Mouse (Mus musculus) right cerebral cortex, postnatal 4 days (tissue): ENCODE measurements around the gene Nat9.

Source experiments
- DNase-seq: peaks from one replicate; pipeline ENCODE4 v3.0.0-alpha.2; 2022

The Nat9 gene

GRCm38 (mm10) chr11:115187693-115188092 is at the start of gene Nat9:
TSS of gene Nat9 (minus strand) at chr11:115187859.
- no peak for DNase-seq

GRCm38 (mm10) chr11:115236570-115236969 is 48.9 kb upstream of the Nat9 start:
- no peak for DNase-seq

DNA sequence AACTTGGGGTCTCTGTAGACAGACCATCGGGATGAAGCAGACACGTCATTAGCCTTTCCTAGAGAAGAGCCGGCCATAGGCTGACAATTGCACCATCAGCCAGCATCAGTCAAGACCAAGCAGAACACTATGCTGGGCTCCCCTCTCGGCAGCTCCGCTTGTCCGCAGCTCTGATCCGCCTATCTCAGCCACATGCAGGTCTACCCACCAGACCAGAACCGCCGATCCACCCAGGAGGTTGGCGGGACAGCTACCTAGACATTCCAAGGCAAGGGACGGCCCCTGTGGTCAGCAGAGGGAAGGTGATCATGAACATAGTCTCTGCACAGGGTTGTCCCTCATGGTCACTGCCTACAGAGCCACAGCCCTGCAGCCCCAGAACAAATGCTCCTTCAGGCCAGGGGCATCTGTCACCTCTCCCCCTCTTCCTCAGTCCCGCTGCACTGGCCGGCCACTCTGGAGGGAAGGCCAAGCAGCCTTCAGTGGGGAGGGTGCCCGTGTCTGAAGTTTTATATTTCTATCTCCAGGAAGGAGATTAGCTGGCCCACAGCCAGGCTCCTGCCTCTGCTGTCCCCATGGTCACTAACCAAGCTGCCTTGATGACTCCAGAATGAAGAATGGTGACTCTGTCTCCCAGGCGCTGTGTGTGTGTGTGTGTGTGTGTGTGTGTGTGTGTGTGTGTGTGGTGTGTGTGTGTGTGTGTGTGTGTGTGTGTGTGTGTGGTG is 46.8 kb upstream of the Nat9 start:
- DNase-seq: no peak

DNA sequence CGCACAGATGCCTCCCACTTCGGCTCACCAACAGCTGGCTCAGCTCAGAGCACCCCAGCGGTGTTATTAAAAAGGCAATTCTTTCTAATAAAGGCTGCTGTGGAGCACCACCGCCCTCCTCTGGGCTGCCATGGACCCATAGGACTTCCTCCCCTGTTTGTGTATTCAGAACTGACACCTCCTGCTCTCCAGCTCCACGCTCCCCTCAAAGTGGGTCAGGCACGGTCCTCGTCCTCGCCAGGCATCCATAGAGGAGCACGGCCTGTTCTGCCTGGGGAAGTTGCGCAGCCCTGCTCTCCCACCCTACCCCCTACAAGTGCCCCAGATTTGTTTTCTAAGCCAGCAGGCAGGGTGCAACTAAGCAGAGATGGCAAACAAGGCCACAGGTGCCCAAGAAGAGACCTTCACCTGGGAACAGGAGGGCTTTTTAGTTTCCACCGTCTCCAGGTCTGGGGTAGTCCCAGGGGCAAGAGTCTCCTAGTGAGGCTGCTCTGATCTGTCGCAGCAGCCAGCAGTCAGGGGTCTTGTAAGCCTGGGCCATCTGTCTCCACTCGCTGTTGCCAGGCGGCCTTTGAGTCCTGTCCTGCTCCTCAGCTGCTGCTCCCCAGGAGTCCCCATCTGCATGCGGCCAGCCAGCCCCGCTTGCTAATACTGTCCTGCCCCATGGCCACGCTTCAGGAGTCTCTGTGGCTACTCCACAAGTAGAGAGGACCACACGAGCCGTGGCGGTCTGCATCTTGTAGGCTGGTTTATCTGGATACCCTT is 46.0 kb upstream of the Nat9 start:
- DNase-seq: no peak

DNA sequence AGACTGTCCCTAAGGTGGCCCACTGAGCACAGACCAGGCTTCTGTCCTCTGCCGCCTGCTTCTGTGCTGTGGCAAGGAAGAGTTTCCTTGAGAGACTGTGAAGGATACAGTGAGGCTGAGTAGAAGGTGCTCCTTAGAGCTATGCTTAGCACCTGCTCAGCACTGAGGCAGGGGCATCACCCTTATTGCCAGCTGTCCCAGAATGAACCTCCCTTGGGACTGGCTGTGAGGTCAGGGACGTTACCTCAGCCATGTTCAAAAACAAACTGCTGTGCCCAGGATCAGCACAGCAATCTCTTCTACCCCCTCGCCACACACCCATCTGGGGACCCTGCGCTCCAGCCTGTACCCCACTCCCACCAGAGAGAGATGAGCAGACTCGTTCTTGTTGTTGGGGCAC is 45.2 kb upstream of the Nat9 start:
- DNase-seq: no peak

DNA sequence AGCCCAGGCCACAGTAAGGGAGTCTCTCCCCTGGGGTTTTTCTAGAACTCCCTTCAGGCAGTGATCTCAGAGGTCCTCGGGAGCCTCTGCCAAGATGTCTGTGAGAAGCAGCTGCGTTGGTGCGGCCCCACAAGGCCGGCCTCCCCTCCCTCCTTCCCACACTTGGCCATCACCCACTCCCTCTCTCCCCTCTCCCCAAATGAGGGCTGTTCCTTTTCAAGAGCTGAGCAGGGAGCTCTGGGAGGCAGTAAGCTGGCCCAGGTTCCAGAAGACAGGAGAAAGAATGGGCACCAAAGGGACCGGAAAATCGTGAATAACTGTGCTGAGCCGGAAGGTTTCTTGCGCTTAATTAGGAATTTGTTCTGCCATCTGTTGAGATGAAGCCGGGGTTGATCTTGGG is 44.3 kb upstream of the Nat9 start:
- DNase-seq: no peak

DNA sequence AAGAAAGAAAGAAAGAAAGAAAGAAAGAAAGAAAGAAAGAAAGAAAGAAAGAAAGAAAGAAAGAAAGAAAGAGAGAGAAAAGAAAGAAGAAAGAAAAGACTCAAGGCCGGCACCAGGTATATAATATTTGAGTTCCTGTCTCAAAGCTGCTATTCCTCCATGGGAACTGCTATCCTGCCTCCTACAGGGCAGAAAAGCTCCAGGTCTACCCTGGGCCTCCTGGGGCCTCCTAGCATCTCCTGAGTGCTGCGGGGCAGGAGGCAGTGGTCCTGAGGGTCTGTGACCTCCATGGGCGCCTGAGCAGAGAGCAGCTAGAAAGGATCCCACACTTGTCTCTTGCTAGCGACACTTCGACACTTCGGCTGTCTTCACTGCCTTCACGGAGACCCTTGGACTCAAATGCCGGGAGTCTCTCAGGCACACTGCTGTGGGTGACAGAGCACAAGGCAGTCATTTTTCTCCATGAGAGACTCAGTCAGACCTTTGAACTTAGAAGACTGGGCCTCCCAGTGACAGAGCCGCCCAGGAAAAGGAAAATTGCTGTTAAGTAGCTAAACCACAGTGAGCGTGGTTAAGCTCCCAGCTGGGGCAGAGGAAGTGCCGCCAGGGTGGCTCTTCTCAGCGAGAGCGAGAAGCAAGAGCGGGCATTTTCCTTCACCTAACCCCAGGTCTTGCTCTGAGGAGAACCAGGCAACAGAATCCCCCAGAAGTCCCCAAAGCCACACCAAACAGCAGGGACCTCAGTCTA is 43.7 kb upstream of the Nat9 start:
- DNase-seq: no peak

- DNase-seq: no peak
These were observed 41.6 kb upstream of the Nat9 start for GRCm38 (mm10) chr11:115229021-115229930.

DNA sequence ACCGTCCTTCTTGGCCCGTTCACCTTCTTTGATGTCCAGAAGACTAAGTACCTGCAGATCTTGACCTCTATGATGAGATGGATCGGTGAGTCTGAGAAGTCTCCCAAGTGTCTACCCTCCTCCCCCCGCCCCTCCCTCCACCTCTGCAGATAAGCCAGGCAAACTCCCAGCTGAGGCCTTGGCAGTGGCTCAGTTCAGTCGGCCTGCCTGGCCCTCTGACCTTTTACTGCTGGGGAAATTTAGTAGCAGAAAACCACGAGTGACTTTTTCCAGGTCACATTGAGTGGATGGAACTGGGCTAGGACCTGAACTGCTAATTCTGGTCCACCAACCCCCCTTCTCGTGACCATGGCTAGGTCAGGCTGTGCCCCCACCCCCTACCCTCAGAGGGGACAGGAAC is 40.8 kb upstream of the Nat9 start:
- DNase-seq: no peak

DNA sequence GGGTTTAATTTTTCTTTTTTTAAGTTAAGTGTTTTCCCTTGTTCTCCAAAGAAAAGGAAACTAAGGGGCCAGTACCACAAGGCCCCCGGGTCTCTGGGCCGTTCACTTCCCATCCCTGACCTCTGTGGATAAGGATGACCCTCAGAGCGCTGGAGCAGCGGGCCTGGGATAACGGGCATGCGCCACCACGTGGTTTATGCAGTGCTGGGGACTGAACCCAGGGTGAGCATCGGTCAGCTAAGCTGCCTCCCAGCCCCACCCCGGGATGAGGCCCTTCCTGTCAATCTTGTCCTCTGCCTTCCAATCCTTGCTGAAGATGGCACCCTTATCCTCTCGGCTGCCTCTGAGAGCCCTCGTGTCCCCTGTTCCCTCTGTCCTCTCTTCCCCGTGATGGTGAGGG is 40.0 kb upstream of the Nat9 start:
- no peak for DNase-seq

DNA sequence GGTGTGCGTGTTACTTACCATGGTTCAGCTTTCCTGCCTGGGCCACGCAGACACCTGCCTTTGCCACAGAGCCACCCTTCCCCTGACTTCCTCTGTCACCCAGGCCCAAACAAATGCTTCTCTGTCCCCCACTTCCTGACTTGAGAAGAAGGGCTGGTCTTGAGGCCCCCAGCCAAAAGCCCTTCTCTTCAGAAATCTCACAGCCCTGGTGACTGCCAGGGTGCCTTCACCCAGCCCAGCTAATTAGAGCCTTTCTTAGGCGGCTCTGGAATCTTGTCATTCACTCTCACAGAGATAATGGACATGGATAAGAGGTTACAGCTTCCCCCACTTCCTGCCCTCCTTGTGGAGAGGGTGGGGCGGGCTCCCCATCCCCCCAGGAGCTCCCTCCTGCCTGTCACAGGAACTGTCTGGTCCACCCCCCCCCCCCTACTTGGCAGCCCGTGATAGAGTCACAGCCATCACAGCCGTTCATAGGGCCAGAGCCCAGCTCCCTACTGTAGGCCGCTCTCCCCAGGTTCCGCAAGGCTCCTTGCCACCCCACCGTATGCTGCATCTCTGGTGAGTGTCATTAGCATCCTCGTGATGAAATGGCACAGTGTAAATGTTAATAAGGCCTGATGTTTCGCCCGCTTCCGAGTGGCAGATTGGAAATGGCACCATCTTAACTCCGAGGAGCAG is 39.3 kb upstream of the Nat9 start:
- DNase-seq: no peak

- no peak for DNase-seq
These were observed 37.6 kb upstream of the Nat9 start for GRCm38 (mm10) chr11:115225301-115225700.

- DNase-seq: peak; percentile 83
These were observed 37.2 kb upstream of the Nat9 start for GRCm38 (mm10) chr11:115224889-115225288.

DNA sequence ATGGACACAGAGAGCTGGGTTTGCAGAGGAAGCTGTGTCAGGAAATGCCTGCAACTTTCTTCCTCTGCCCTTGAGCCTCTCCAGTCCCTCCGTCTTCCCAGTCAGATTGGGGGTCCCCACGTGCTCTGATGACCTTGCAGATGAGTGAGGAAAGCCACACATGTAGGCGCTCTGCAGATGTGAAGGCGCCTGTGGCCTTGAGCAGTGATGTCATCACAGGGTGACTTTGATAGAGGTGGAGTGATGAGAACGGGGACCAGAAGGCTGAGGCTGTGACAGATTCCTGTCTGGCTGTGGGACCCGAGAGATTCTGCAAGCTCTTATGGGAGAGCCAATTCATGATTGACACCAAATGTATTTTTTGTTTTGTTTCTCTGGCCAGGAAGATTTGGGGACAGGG is 36.2 kb upstream of the Nat9 start:
- no peak for DNase-seq

GRCm38 (mm10) chr11:115223451-115223850 is 35.8 kb upstream of the Nat9 start:
- no peak for DNase-seq

DNA sequence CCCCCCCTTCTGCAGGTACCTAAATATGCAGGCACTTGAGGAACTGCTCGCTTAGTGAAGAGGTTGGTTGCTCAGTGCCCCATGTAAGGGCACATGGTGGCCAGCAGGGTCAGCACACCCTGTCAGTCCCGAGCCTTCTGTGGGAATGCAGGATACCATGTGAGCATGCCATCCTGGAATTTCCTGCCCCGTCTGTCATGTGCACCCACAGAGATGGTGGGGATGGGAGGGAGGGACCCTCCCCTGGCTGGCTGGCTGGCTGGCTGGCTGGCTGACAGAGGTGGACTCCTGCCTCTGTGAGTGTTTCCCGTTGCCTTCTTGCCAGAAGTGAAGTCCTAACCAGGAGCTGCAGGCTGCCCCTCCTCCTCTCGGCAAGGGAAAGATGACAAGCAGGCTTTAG is 34.9 kb upstream of the Nat9 start:
- DNase-seq: no peak

DNA sequence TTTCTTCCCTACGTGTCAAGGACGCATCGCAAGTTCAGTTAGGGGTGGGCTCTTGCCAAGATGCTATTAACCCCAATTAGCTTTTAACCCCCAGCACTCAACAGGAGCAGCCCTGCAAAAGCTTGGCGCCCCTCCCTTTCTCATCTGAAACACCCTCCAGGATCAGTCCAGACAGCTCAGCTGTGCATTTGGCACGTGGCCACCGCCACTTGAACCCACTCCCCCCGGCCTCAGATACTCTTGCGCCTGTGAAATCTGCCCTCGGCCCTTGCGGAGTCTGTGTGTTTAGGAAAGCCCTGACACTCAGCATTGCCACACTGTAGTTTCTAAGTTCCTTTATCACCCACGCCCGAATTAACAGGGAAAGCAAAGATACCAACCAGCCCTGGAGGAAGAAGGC is 34.4 kb upstream of the Nat9 start:
- DNase-seq: peak; percentile 30

GRCm38 (mm10) chr11:115219685-115220084 is 32.0 kb upstream of the Nat9 start:
- DNase-seq: no peak

DNA sequence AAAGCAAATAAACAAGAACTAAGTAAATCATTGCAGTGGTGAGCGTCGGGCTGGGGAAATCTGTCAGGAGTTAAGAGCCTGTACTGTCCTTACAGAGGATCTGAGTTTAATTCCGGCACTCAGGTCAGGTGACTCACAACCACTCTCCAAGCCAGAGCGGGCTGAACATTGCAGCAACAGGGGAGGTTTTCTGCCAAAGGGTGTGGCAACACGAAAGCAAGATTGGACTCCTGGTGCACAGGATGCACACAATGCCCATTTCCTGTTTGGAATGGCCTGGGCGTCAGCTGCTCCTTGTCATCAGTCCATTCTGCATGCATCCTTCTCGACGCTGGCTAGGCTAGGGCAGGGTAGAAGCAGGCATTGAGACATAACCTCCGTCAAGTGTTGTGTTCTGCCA is 31.6 kb upstream of the Nat9 start:
- no peak for DNase-seq

DNA sequence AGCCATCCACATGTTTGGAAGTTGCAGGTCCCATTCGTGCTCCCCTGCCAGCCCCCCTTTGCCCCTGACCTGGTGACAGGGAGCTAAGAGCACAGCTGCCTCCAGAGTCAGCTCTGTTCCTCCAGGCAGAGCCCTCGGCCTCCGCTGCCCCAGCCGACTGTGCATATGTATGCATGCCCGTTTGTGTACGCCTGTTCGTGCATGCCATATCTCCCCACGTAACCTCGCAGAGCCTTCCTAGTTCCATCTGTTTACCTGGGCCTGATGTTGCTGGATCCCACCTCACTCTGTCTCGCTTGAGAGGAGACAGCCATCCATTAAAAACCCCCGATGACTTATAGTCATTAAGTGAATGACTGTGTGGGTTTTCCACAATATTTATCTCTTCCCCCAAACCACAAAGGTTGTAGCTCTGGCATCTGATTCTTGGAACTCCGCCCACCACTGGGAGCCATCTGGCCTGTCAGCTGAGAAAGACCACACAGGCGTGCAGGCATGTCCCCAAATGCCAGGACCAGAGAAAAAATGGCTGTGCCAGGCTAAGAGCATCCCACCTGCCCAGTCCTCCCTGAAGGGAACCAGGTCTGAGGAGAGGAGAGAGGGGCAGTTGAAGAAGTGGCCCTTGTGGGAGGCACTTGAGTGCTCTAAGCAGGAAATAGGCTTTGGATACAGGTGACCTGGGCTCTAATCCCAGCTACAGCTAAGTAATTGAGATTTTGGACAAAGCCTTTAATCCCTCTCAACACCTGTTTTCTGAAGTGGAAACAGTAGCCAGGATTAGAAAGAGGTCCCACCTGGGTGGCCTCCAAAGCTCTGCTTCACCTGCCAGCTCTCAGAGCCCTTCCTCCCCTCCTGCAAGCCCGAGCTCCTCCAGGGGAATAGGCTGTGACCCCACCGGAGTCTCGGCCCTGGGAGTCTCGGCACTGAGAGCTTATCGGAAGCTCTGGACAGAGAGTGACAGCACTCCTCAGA is 30.1 kb upstream of the Nat9 start:
- no peak for DNase-seq

GRCm38 (mm10) chr11:115215123-115215522 is 27.5 kb upstream of the Nat9 start:
- no peak for DNase-seq
